Mouse (Mus musculus) cortical plate, adult 2 months (tissue): ENCODE data around the gene Sdk1. TPM values are rescaled to one million over a fixed set of nuclear protein-coding genes. Genes with fewer than 3 reads are reported as not detected.
"Not testable (repeated sequence)": the region's sequence is repeated elsewhere in the genome, so short reads cannot be mapped to it uniquely, and the experiment has no call there.

Experiments used
- H3K27ac ChIP-seq: fragments of 200-500 bp; 2 replicates; pipeline ENCODE4 v1.5.1; 2012; ENCODE audit warnings: low read length, control low read depth, inconsistent platforms; ENCODE audit not compliant: insufficient read depth
- H3K4me1 ChIP-seq: fragments of 200-500 bp; 2 replicates; pipeline ENCODE4 v1.6.1; 2011; ENCODE audit warnings: low read length; ENCODE audit not compliant: control insufficient read depth, insufficient read depth
- H3K4me3 ChIP-seq: fragments of 200-500 bp; 2 replicates; pipeline ENCODE4 v1.5.1; 2011; ENCODE audit warnings: mild to moderate bottlenecking, low read length, control low read depth; ENCODE audit not compliant: insufficient read depth
- CTCF ChIP-seq: fragments of 200-500 bp; IDR thresholded peaks from 2 replicates; pipeline ENCODE4 v1.5.1; 2011; ENCODE audit warnings: mild to moderate bottlenecking, control low read depth, low read length; ENCODE audit not compliant: insufficient read depth; ENCODE audit errors: extremely low read depth
- POLR2A ChIP-seq: fragments of 200-500 bp; IDR thresholded peaks from 2 replicates; pipeline ENCODE4 v1.6.1; 2011; ENCODE audit warnings: mild to moderate bottlenecking, low read length, control low read depth; ENCODE audit not compliant: insufficient read depth; ENCODE audit errors: extremely low read depth
- polyA plus RNA-seq: library from polyadenylated mRNA; depleted of rRNA; stranded (reverse); fragments of >200 nt; gene quantifications from 2 replicates; pipeline ENCODE4 v1.2.3, GENCODE M21; 2012

Sdk1 gene
- polyA plus RNA-seq, 1 experiment: 3.3 TPM

- no peak for TF ChIP-seq CTCF
- no peak for TF ChIP-seq POLR2A
- no peaks in the 10 kb centered on the region for H3K4me1 ChIP-seq
- H3K27ac ChIP-seq: no peak overlapping the region
- H3K4me3 ChIP-seq: no peak overlapping the region
These were observed 329.2 kb downstream of the Sdk1 start for GRCm38 (mm10) chr5:141570442-141570841.

GRCm38 (mm10) chr5:141574263-141574662 is 333.0 kb downstream of the Sdk1 start:
- TF ChIP-seq CTCF (no peak), POLR2A (no peak)
- Histone ChIP-seq H3K4me3 (no peak overlapping the region), H3K27ac (no peak overlapping the region), H3K4me1 (no peaks in the 10 kb centered on the region)

- H3K4me1 ChIP-seq: no peaks in the 10 kb centered on the region
- no peak overlapping the region for H3K27ac ChIP-seq
- H3K4me3 ChIP-seq: no peak overlapping the region
- no peak for TF ChIP-seq POLR2A
- no peak for TF ChIP-seq CTCF
These were observed 350.0 kb downstream of the Sdk1 start for GRCm38 (mm10) chr5:141591246-141591645.

GRCm38 (mm10) chr5:141612721-141613120 is 371.4 kb downstream of the Sdk1 start:
- TF ChIP-seq CTCF: no peak
- TF ChIP-seq POLR2A: no peak
- H3K4me3 ChIP-seq: no peak overlapping the region
- no peak overlapping the region for H3K27ac ChIP-seq
- H3K4me1 ChIP-seq: peaks cover 1% of the 10 kb centered on the region; the same call in 1 of the 2 replicates

GRCm38 (mm10) chr5:141615763-141616162 is 374.5 kb downstream of the Sdk1 start:
- Histone ChIP-seq H3K27ac (no peak overlapping the region), H3K4me1 (peaks cover 1% of the 10 kb centered on the region; the same call in 1 of the 2 replicates), H3K4me3 (no peak overlapping the region)
- TF ChIP-seq CTCF (no peak), POLR2A (no peak)

- no peak overlapping the region for H3K27ac ChIP-seq
- no peak overlapping the region for H3K4me3 ChIP-seq
- H3K4me1 ChIP-seq: peaks cover 1% of the 10 kb centered on the region; the same call in 1 of the 2 replicates
- TF ChIP-seq POLR2A: no peak
- no peak for TF ChIP-seq CTCF
These were observed 376.4 kb downstream of the Sdk1 start for GRCm38 (mm10) chr5:141617660-141618059.

- Histone ChIP-seq H3K27ac (no peak overlapping the region), H3K4me1 (no peaks in the 10 kb centered on the region), H3K4me3 (no peak overlapping the region)
- TF ChIP-seq POLR2A (no peak), CTCF (no peak)
These were observed 384.1 kb downstream of the Sdk1 start for GRCm38 (mm10) chr5:141625401-141625800.

GRCm38 (mm10) chr5:141631641-141632040 is 390.4 kb downstream of the Sdk1 start:
- H3K4me1 ChIP-seq: no peaks in the 10 kb centered on the region

GRCm38 (mm10) chr5:141633271-141633670 is 392.0 kb downstream of the Sdk1 start:
- H3K4me1 ChIP-seq: no peaks in the 10 kb centered on the region
- TF ChIP-seq POLR2A: no peak
- TF ChIP-seq CTCF: no peak
- no peak overlapping the region for H3K27ac ChIP-seq
- no peak overlapping the region for H3K4me3 ChIP-seq

More at GRCm38 (mm10) chr5:141631641-141632040, 390.4 kb downstream of the Sdk1 start:
- TF ChIP-seq POLR2A: no peak
- TF ChIP-seq CTCF: no peak
- no peak overlapping the region for H3K4me3 ChIP-seq
- H3K27ac ChIP-seq: no peak overlapping the region

GRCm38 (mm10) chr5:141636406-141636805 is 395.1 kb downstream of the Sdk1 start:
- Histone ChIP-seq H3K4me1 (no peaks in the 10 kb centered on the region), H3K4me3 (no peak overlapping the region), H3K27ac (no peak overlapping the region)
- TF ChIP-seq CTCF (no peak), POLR2A (no peak)

GRCm38 (mm10) chr5:141637054-141637453 is 395.8 kb downstream of the Sdk1 start:
- H3K4me3 ChIP-seq, H3K27ac ChIP-seq, H3K4me1 ChIP-seq: not testable (repeated sequence)
